Mouse (Mus musculus): ENCODE data around the gene A730049H05Rik. TPM values are rescaled to one million over a fixed set of nuclear protein-coding genes. Genes with fewer than 3 reads are reported as not detected.

Gene A730049H05Rik
- polyA plus RNA-seq, 1 experiment from 2014 or later = 0.73 TPM

DNA sequence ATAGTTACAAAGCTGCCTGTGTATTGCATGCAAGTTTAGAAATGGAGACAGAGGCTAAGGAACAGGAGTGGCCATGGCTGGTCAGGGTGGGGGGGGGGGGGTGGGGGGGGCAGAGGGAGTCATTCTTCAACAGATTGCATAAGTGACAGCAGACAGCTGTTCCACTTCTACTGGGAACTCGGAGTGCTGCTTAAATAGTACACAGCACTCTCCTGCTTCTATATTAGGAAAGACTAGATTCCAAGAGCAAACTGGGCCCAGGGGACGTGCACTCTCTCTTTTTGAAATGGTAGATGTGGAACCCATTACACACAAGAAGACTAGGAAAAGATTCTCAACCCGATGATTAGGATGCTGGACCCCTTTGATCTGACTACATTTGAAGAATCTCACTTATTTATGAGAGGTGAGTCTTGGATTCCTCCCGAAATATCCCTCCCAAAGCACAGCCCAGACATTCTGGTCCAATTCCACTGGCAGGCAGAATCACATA, 52.9 kb downstream of the A730049H05Rik start, which contains the start of gene Gm15737:
Gene Gm15737 (plus strand): TSS at position 269 of the 493 bp plus-strand sequence.
- H3K4me1 ChIP-seq (replicated peaks; ENCODE audit: control insufficient read depth, insufficient read depth, low read length) = peaks cover 6% of the 10 kb centered on the region; the same call in 1 of the 2 replicates
- no peak within 1 kb of the TSS for H3K9ac ChIP-seq (ENCODE audit: low read depth, low read length)
- H3K4me2 ChIP-seq = peak within 1 kb of the TSS; percentile 5; the same call in 1 of the 2 replicates
- ATAC-seq (replicated peaks; ENCODE audit: low FRiP score) (no peak), DNase-seq (ENCODE audit: low spot score) (no peak)
- H3K36me3 ChIP-seq (ENCODE audit: control insufficient read depth, insufficient read depth, low read length) = no peaks in the 10 kb centered on the region
- no peak within 1 kb of the TSS; the same call in 1 of the 2 replicates for H3K27ac ChIP-seq (ENCODE audit: low read depth, low read length)
- no peaks in the 10 kb centered on the region for H3K9me3 ChIP-seq (ENCODE audit: control insufficient read depth, low read length)
- no peaks in the 10 kb centered on the region for H3K27me3 ChIP-seq (replicated peaks; ENCODE audit: control insufficient read depth, insufficient read depth, low read length)
- H3K4me3 ChIP-seq (ENCODE audit: low read depth, low read length) = no peak within 1 kb of the TSS
- 57% methylated on average over 4 of the region's 4 CpGs for WGBS

DNA sequence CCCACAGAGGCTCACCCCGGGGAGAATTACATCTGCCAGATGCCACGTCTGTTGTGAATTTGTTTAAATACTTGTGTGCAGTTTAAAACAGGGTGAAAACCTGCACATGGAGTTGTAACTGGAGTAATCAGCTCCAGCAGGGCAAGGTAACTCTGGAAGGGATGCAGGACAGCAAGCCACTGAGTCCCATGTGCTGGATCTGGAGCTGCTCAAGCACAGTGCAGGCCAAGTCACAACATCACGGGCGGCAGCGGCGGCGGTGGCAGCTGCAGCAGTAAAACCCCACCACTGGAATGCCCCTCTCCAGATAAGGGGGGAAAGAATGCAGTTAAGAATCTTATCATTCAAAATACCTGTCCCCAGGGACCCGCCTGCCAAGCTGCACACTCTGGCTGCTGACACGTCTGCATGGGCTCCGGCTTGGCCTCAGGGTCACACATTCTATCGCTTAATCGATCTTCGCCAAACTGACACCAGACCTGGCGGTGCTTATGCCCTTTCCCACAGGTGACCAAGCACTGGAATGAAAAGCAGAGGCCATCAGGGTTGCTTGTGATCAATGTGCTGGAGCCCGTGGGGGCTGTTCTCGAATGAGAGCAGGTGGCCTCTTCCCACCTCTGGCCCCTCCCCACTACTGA, 53.4 kb downstream of the A730049H05Rik start:
- H3K27ac ChIP-seq (ENCODE audit: low read depth, low read length) = no peak overlapping the region; the same call in 1 of the 2 replicates
- H3K4me2 ChIP-seq = peak overlapping the region; percentile 5; the same call in 1 of the 2 replicates
- H3K9ac ChIP-seq (ENCODE audit: low read depth, low read length) = no peak overlapping the region
- H3K9me3 ChIP-seq (ENCODE audit: control insufficient read depth, low read length) = no peaks in the 10 kb centered on the region
- WGBS = 42% methylated on average over 16 of the region's 16 CpGs
- no peaks in the 10 kb centered on the region for H3K27me3 ChIP-seq (replicated peaks; ENCODE audit: control insufficient read depth, insufficient read depth, low read length)
- no peak overlapping the region for H3K4me3 ChIP-seq (ENCODE audit: low read depth, low read length)
- H3K4me1 ChIP-seq (replicated peaks; ENCODE audit: control insufficient read depth, insufficient read depth, low read length) = peaks cover 6% of the 10 kb centered on the region; the same call in 1 of the 2 replicates
- ATAC-seq (replicated peaks; ENCODE audit: low FRiP score) (no peak), DNase-seq (ENCODE audit: low spot score) (no peak)
- H3K36me3 ChIP-seq (ENCODE audit: control insufficient read depth, insufficient read depth, low read length) = no peaks in the 10 kb centered on the region

DNA sequence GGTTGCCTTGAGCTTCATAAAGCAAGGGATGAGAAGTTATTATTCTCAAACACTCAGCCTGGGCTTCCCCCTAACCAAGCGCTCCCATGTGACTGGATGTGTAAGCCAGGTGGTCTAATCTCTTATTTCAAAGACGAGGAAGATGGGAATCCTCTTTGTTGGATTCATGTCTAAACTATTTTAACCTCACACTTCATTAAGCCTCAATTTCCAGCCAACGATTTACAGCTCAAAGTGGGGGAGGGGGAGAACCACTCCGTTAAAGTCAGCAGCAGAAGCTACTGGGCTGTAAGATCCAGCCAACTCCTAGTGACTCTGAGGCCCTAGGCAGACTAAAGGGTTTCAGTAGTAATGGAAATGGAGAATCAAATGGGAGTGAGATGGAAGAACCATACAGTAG, 55.5 kb downstream of the A730049H05Rik start:
- Histone ChIP-seq H3K9me3 (ENCODE audit: control insufficient read depth, low read length) (no peaks in the 10 kb centered on the region), H3K9ac (ENCODE audit: low read depth, low read length) (no peak overlapping the region), H3K4me2 (no peak overlapping the region), H3K27ac (ENCODE audit: low read depth, low read length) (no peak overlapping the region), H3K36me3 (ENCODE audit: control insufficient read depth, insufficient read depth, low read length) (no peaks in the 10 kb centered on the region), H3K4me3 (ENCODE audit: low read depth, low read length) (no peak overlapping the region), H3K27me3 (replicated peaks; ENCODE audit: control insufficient read depth, insufficient read depth, low read length) (no peaks in the 10 kb centered on the region), H3K4me1 (replicated peaks; ENCODE audit: control insufficient read depth, insufficient read depth, low read length) (peaks cover 6% of the 10 kb centered on the region; the same call in 1 of the 2 replicates)
- ATAC-seq (replicated peaks; ENCODE audit: low FRiP score) (no peak), DNase-seq (ENCODE audit: low spot score) (no peak)
- 74% methylated on average over 4 of the region's 4 CpGs for WGBS

DNA sequence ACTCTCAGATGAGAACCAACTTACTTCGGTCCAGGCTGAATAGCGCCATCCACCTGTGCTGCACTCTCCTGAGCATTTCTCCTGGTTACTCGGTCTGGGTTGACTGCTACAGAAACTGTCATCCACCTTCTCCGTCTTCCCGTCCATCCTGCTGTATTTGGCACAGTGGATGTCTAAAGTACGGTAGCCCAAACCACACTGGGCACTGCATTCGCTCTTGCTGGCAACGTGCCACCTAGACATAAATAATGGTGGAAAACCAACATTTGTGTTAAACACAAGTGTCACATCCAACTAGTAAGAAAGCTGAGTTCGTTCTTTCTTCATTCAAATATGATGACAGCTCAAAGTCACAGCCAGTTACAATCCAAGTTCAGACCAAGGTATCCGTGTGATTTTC, 56.5 kb downstream of the A730049H05Rik start:
- ATAC-seq (replicated peaks; ENCODE audit: low FRiP score) (no peak), DNase-seq (ENCODE audit: low spot score) (no peak)

DNA sequence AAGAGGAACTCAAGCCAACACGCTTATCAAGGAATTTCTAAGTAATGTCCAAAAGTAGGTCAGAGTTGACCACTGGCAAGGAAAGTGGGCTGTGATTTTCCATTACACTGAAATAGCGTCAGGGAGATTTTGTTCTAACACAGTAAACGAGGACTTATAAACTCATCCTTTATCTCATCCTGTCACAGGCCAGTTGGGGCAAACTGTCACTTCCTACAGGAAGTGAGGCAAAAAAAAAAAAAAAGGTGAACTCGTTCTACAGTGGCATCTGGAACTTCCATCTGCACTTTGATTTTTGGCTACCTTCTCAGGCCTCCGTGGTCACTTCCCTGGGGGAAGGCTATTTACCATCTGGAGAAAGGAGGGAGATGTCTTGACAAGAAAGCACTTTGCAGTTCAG, 58.6 kb downstream of the A730049H05Rik start:
- Histone ChIP-seq H3K4me2 (no peak overlapping the region), H3K27ac (ENCODE audit: low read depth, low read length) (no peak overlapping the region), H3K4me1 (replicated peaks; ENCODE audit: control insufficient read depth, insufficient read depth, low read length) (peaks cover 2% of the 10 kb centered on the region; the same call in 1 of the 2 replicates), H3K9ac (ENCODE audit: low read depth, low read length) (no peak overlapping the region), H3K27me3 (replicated peaks; ENCODE audit: control insufficient read depth, insufficient read depth, low read length) (no peaks in the 10 kb centered on the region), H3K4me3 (ENCODE audit: low read depth, low read length) (no peak overlapping the region), H3K9me3 (ENCODE audit: control insufficient read depth, low read length) (no peaks in the 10 kb centered on the region), H3K36me3 (ENCODE audit: control insufficient read depth, insufficient read depth, low read length) (no peaks in the 10 kb centered on the region)
- ATAC-seq (replicated peaks; ENCODE audit: low FRiP score) = no peak
- WGBS = 35% methylated on average over 5 of the region's 5 CpGs
- no peak for DNase-seq (ENCODE audit: low spot score)

More for the DNA sequence above, 56.5 kb downstream of the A730049H05Rik start:
- Histone ChIP-seq H3K9ac (ENCODE audit: low read depth, low read length) (no peak overlapping the region), H3K4me3 (ENCODE audit: low read depth, low read length) (no peak overlapping the region), H3K4me1 (replicated peaks; ENCODE audit: control insufficient read depth, insufficient read depth, low read length) (peaks cover 6% of the 10 kb centered on the region; the same call in 1 of the 2 replicates), H3K4me2 (no peak overlapping the region), H3K27ac (ENCODE audit: low read depth, low read length) (no peak overlapping the region), H3K9me3 (ENCODE audit: control insufficient read depth, low read length) (no peaks in the 10 kb centered on the region), H3K36me3 (ENCODE audit: control insufficient read depth, insufficient read depth, low read length) (no peaks in the 10 kb centered on the region), H3K27me3 (replicated peaks; ENCODE audit: control insufficient read depth, insufficient read depth, low read length) (no peaks in the 10 kb centered on the region)
- 88% methylated on average over 10 of the region's 10 CpGs for WGBS

DNA sequence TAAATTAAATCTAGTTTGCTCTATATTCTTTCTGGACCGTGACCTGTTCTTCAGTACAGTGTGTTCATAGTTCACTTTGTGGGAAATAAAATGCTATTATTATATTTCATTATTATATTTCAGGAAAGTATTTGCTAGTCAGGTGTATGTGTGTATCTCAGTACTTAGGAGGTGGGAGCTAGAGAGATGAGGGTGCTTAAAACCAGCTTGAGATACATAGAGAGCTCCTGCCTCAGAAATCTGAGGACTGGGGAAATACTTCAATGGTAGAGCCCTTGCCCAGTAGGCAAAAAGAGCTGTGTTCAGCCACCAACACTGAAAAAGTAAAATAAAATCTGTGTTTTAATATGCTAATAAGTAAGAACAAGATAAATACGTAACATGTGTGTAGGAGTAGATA, 59.1 kb downstream of the A730049H05Rik start:
- no peak overlapping the region for H3K4me2 ChIP-seq
- H3K9ac ChIP-seq (ENCODE audit: low read depth, low read length) = no peak overlapping the region
- no peaks in the 10 kb centered on the region for H3K36me3 ChIP-seq (ENCODE audit: control insufficient read depth, insufficient read depth, low read length)
- WGBS = 82% methylated on average over 2 of the region's 2 CpGs
- H3K27ac ChIP-seq (ENCODE audit: low read depth, low read length) = no peak overlapping the region
- no peaks in the 10 kb centered on the region for H3K27me3 ChIP-seq (replicated peaks; ENCODE audit: control insufficient read depth, insufficient read depth, low read length)
- ATAC-seq (replicated peaks; ENCODE audit: low FRiP score) (no peak), DNase-seq (ENCODE audit: low spot score) (no peak)
- no peaks in the 10 kb centered on the region; the same call in 1 of the 2 replicates for H3K4me1 ChIP-seq (replicated peaks; ENCODE audit: control insufficient read depth, insufficient read depth, low read length)
- H3K9me3 ChIP-seq (ENCODE audit: control insufficient read depth, low read length) = no peaks in the 10 kb centered on the region
- H3K4me3 ChIP-seq (ENCODE audit: low read depth, low read length) = no peak overlapping the region

DNA sequence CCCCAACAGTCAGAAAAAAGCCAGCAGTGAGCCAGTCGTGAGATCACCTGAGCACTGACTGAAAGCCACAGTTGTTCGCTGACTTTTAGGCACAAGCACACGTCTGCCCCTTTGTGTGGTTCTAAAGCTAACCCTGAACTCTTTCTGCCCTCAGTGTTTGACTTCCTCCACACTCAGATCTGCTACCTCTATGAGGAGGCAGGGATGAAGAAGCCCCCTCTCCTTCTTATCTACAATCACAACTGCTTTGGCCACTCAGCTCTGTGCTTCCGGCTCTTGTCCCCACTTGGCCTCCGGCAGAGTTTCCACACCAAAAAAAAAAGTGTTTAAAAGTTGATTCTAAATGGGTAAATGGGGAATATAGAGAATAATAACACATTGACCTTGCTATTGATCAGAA, 59.8 kb downstream of the A730049H05Rik start:
- 34% methylated on average over 5 of the region's 5 CpGs for WGBS
- H3K9me3 ChIP-seq (ENCODE audit: control insufficient read depth, low read length) = no peaks in the 10 kb centered on the region
- no peaks in the 10 kb centered on the region for H3K36me3 ChIP-seq (ENCODE audit: control insufficient read depth, insufficient read depth, low read length)

DNA sequence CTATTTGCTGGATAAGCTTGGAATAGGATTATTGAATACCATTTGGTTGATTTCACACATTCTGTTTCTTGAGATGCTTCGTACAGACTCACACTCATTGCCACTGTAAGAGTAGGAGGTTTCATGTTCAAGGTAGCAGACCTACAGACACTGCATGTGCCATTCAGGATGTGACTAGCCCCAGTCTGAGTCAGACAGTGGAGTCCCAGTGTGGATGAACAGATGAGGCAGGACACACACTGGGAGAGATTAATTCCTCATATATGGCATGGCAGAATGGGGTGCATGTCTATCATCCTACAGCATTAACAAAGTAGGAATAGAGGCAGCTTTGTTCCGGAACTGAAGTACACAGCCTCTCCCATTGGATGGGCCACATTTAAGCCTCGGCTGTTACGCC, 61.0 kb downstream of the A730049H05Rik start:
- ATAC-seq (replicated peaks; ENCODE audit: low FRiP score) = no peak
- H3K36me3 ChIP-seq (ENCODE audit: control insufficient read depth, insufficient read depth, low read length) = no peaks in the 10 kb centered on the region
- WGBS = 88% methylated on average over 4 of the region's 4 CpGs

More for the DNA sequence above, 59.8 kb downstream of the A730049H05Rik start:
- Histone ChIP-seq H3K9ac (ENCODE audit: low read depth, low read length) (no peak overlapping the region), H3K4me1 (replicated peaks; ENCODE audit: control insufficient read depth, insufficient read depth, low read length) (no peaks in the 10 kb centered on the region; the same call in 1 of the 2 replicates), H3K4me2 (no peak overlapping the region), H3K27ac (ENCODE audit: low read depth, low read length) (no peak overlapping the region), H3K27me3 (replicated peaks; ENCODE audit: control insufficient read depth, insufficient read depth, low read length) (no peaks in the 10 kb centered on the region), H3K4me3 (ENCODE audit: low read depth, low read length) (no peak overlapping the region)
- ATAC-seq (replicated peaks; ENCODE audit: low FRiP score) (no peak), DNase-seq (ENCODE audit: low spot score) (no peak)

DNA sequence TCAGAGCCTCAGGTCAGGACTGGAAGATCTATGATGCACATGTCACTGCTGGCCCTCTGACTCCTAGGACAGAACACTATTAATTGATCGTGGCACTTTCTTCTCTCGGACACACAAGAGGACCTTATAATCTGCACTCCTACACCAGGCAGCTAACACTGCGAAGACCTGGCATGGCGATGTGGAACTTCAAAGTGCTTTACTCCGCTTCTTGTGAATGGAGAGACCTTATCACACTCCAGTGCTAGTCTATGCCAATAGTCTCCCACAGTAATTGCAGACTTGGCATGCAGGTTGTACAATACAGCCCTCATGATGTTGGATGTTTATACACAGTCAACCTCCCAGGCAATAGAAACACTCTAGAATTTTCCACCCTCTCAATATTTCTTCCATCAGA, 62.5 kb downstream of the A730049H05Rik start:
- no peaks in the 10 kb centered on the region for H3K27me3 ChIP-seq (replicated peaks; ENCODE audit: control insufficient read depth, insufficient read depth, low read length)
- no peaks in the 10 kb centered on the region; the same call in 1 of the 2 replicates for H3K4me1 ChIP-seq (replicated peaks; ENCODE audit: control insufficient read depth, insufficient read depth, low read length)
- H3K4me2 ChIP-seq = no peak overlapping the region
- H3K4me3 ChIP-seq (ENCODE audit: low read depth, low read length) = no peak overlapping the region
- no peaks in the 10 kb centered on the region for H3K9me3 ChIP-seq (ENCODE audit: control insufficient read depth, low read length)
- 86% methylated on average over 5 of the region's 5 CpGs for WGBS
- H3K27ac ChIP-seq (ENCODE audit: low read depth, low read length) = no peak overlapping the region
- DNase-seq (ENCODE audit: low spot score) = no peak
- no peak overlapping the region for H3K9ac ChIP-seq (ENCODE audit: low read depth, low read length)
- no peak for ATAC-seq (replicated peaks; ENCODE audit: low FRiP score)
- H3K36me3 ChIP-seq (ENCODE audit: control insufficient read depth, insufficient read depth, low read length) = no peaks in the 10 kb centered on the region

More for the DNA sequence above, 61.0 kb downstream of the A730049H05Rik start:
- no peaks in the 10 kb centered on the region for H3K9me3 ChIP-seq (ENCODE audit: control insufficient read depth, low read length)
- no peaks in the 10 kb centered on the region; the same call in 1 of the 2 replicates for H3K4me1 ChIP-seq (replicated peaks; ENCODE audit: control insufficient read depth, insufficient read depth, low read length)
- H3K27me3 ChIP-seq (replicated peaks; ENCODE audit: control insufficient read depth, insufficient read depth, low read length) = no peaks in the 10 kb centered on the region
- H3K27ac ChIP-seq (ENCODE audit: low read depth, low read length) = no peak overlapping the region
- no peak for DNase-seq (ENCODE audit: low spot score)
- no peak overlapping the region for H3K4me3 ChIP-seq (ENCODE audit: low read depth, low read length)
- H3K9ac ChIP-seq (ENCODE audit: low read depth, low read length) = no peak overlapping the region
- no peak overlapping the region for H3K4me2 ChIP-seq
